Mouse (Mus musculus): ENCODE measurements at regions not wholly inside any gene's neighbourhood (a gene's known extent, or its start where the extent isn't known, plus 50 kb on each side); places are given as distances from the start of the nearest gene placed in this dataset.

DNA sequence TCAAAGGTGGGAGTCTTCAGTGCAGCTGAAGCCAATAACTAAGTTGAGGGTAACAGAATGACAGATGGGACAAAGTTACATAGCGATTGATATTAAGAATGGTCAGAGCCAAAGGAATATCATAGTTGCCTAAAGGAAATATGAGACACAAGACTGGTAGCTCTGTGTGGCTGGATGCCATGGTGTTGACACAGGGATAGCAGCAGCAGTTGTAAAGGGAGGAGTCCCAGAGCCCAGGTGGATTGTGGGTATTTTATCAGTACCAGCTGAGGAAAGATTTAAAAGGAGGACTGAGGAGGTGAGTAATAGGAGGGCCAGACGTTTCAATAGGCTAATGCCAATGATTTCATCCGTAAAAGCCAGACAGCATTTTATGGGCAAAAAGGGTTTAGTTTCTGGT is 59.4 kb upstream of the Pde3a start:
- no peaks in the 10 kb centered on the region for H3K36me3 ChIP-seq (ENCODE audit: control insufficient read depth, insufficient read depth, low read length)
- no peak overlapping the region for H3K4me3 ChIP-seq (ENCODE audit: low read depth, low read length)
- H3K4me2 ChIP-seq (replicated peaks; ENCODE audit: low read depth, low read length), result no peak overlapping the region
- no peak overlapping the region for H3K27ac ChIP-seq (ENCODE audit: low read length)
- no peaks in the 10 kb centered on the region for H3K4me1 ChIP-seq (ENCODE audit: control insufficient read depth, insufficient read depth, low read length)
- no peak overlapping the region for H3K9ac ChIP-seq (replicated peaks; ENCODE audit: low read depth, low read length)
- H3K27me3 ChIP-seq (ENCODE audit: control insufficient read depth, insufficient read depth, low read length), result no peaks in the 10 kb centered on the region
- no peaks in the 10 kb centered on the region for H3K9me3 ChIP-seq (ENCODE audit: control insufficient read depth, low read depth, low read length)
- ATAC-seq (ENCODE audit: insufficient number of reproducible peaks, insufficient read depth, low FRiP score, low read depth), result no peak
- WGBS, result 87% methylated on average over 3 of the region's 3 CpGs

DNA sequence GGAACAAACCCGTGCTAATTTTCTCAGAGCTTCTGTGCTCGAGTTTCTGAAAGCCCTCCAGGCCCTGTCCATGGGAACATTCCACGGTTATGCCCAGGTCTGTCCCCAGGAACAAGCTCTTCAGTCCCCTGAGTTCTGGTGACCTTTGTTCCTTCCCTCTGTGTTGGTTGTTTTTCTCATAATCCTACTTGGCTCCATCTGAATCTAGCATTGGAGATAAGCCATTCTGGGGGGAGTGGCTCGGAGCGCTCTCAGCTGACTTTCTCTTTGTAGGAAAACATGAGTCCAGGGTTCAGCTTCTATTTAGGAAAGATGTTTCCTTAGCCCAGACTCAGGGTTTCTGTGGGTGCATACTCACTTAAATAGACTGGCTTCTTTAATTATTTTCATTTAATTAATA is 58.7 kb upstream of the Pde3a start:
- Histone ChIP-seq H3K27ac (ENCODE audit: low read length) (no peak overlapping the region), H3K4me2 (replicated peaks; ENCODE audit: low read depth, low read length) (no peak overlapping the region), H3K36me3 (ENCODE audit: control insufficient read depth, insufficient read depth, low read length) (no peaks in the 10 kb centered on the region), H3K4me1 (ENCODE audit: control insufficient read depth, insufficient read depth, low read length) (no peaks in the 10 kb centered on the region), H3K9me3 (ENCODE audit: control insufficient read depth, low read depth, low read length) (no peaks in the 10 kb centered on the region), H3K4me3 (ENCODE audit: low read depth, low read length) (no peak overlapping the region), H3K27me3 (ENCODE audit: control insufficient read depth, insufficient read depth, low read length) (no peaks in the 10 kb centered on the region), H3K9ac (replicated peaks; ENCODE audit: low read depth, low read length) (no peak overlapping the region)
- no peak for ATAC-seq (ENCODE audit: insufficient number of reproducible peaks, insufficient read depth, low FRiP score, low read depth)
- WGBS, result 85% methylated on average over 5 of the region's 5 CpGs

DNA sequence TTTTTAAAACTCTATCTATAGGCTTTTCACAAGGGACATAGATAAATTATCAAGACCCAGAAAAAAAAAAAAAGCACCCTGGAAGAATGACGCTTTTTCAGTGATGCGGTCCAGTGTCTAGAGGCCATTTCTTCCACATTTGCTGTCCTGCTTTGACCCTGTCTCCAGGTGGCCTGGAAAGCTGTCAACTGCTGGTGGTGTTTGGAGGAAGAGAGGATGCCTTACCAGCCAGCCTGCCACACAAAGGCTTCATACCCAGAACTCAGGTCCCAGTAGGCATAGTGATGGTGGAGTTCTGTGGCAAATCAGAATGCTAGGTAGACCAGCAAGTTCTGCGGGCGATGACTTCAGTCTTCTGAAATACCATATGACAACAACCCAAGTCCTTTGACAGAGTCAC is 51.6 kb upstream of the Pde3a start:
- 93% methylated on average over 4 of the region's 4 CpGs for WGBS
- H3K36me3 ChIP-seq (ENCODE audit: control insufficient read depth, insufficient read depth, low read length), result no peaks in the 10 kb centered on the region
- no peaks in the 10 kb centered on the region for H3K9me3 ChIP-seq (ENCODE audit: control insufficient read depth, low read depth, low read length)
- no peaks in the 10 kb centered on the region for H3K27me3 ChIP-seq (ENCODE audit: control insufficient read depth, insufficient read depth, low read length)
- H3K4me3 ChIP-seq (ENCODE audit: low read depth, low read length), result no peak overlapping the region
- no peak for ATAC-seq (ENCODE audit: insufficient number of reproducible peaks, insufficient read depth, low FRiP score, low read depth)
- no peak overlapping the region for H3K27ac ChIP-seq (ENCODE audit: low read length)
- H3K4me2 ChIP-seq (replicated peaks; ENCODE audit: low read depth, low read length), result no peak overlapping the region
- no peak overlapping the region for H3K9ac ChIP-seq (replicated peaks; ENCODE audit: low read depth, low read length)
- no peaks in the 10 kb centered on the region for H3K4me1 ChIP-seq (ENCODE audit: control insufficient read depth, insufficient read depth, low read length)
